9 mouse cellular contexts compared by ENCODE assay signal in the genomic region with DNA sequence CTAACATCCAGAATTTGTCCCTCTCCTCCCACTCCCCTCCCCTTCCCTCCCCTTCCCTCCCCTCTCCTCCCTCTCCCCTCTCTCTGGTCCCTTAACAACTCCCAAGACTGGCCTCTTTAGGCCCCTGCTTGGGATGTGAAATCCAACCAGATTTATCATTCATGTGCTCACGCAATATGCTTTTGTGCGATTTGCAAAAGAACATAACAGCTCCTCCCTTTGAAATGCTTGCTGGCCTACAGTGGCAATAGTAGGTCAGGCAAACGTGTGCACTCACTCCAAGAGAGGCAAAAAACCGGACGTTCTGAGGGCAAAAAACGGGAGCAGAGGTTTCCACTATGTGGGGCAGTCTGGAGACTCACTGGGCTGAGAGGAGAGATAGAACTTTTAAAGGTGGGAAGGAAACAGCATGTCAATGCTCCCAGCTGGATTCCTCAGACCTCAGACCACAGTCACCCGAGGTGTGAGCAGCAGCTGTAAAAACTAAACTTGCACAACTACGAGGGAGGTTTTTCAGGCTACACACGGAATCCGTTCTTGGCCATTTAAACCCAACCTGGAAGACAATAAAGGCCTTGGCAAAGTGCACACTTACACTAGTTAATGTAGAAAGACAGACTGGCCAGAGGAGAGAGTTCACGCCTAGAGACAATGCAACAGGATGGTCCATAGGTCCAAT. TPM values are rescaled to one million over a fixed set of nuclear protein-coding genes. Genes with fewer than 3 reads are reported as not detected.
DNase-seq lines count a peak whose midpoint lies in the region; ATAC-seq and TF ChIP-seq lines count a peak whose summit lies in the region.
"Had no signal": no experiment of that assay in that cellular context is flagged by ENCODE, and none has a peak within 500 bp of the region (broad histone marks: within the 10 kb centered on the region; RNA-seq: fewer than 3 reads in every experiment).

No protein-coding gene starts in this region.

- H3K9me3 ChIP-seq in embryonic facial prominence, embryonic 13.5 days = no peaks in the 10 kb centered on the region
- no peaks in the 10 kb centered on the region for H3K9me3 ChIP-seq in limb, embryonic 10.5 days (replicated peaks)
- no peaks in the 10 kb centered on the region for H3K9me3 ChIP-seq in neural tube, embryonic 12.5 days

- no peak for DNase-seq in layer of hippocampus, adult 2 months (ENCODE audit: low spot score in 2 of 2)
- no peak for DNase-seq in layer of hippocampus, adult 18-20 months (ENCODE audit: low spot score in 2 of 2)
- DNase-seq in limb, embryonic 10.5 days (ENCODE audit: low spot score) = no peak
- no peak for DNase-seq in urinary bladder, postnatal 14 days (ENCODE audit: low spot score)
- DNase-seq in cerebellum, adult 9-11 months = no peak
- no peak for DNase-seq in layer of hippocampus, adult 9-11 months

- H3K27ac ChIP-seq in layer of hippocampus, adult 2 months = peak overlapping the region; percentile 60; the same call in 1 of the 2 replicates
- peak overlapping the region; percentile 80 for H3K27ac ChIP-seq in embryonic facial prominence, embryonic 13.5 days
- H3K27ac ChIP-seq in limb, embryonic 10.5 days = peak overlapping the region; percentile 82
- no peak overlapping the region for H3K27ac ChIP-seq in neural tube, embryonic 12.5 days

- WGBS in embryonic facial prominence, embryonic 13.5 days = 22% methylated on average over 11 of the region's 11 CpGs
- 28% methylated on average over 11 of the region's 11 CpGs for WGBS in limb, embryonic 10.5 days
- 28% methylated on average over 11 of the region's 11 CpGs for WGBS in neural tube, embryonic 12.5 days

- H3K4me3 ChIP-seq in layer of hippocampus, adult 2 months = peak overlapping the region; percentile 76
- H3K4me3 ChIP-seq in embryonic facial prominence, embryonic 13.5 days = peak overlapping the region; percentile 78
- H3K4me3 ChIP-seq in limb, embryonic 10.5 days = peak overlapping the region; percentile 68
- H3K4me3 ChIP-seq in neural tube, embryonic 12.5 days = peak overlapping the region; percentile 69

- no peak for TF ChIP-seq CTCF in layer of hippocampus, adult 2 months (conservative IDR thresholded peaks at IDR 0.05)

- peaks cover 26% of the 10 kb centered on the region for H3K4me1 ChIP-seq in embryonic facial prominence, embryonic 13.5 days
- H3K4me1 ChIP-seq in limb, embryonic 10.5 days = peaks cover 20% of the 10 kb centered on the region
- peaks cover 6% of the 10 kb centered on the region; the same call in 1 of the 2 replicates for H3K4me1 ChIP-seq in neural tube, embryonic 12.5 days

- ATAC-seq in embryonic facial prominence, embryonic 13.5 days (ENCODE audit: insufficient number of reproducible peaks, insufficient read depth, low FRiP score, low TSS enrichment, low read depth) = no peak
- no peak for ATAC-seq in neural tube, embryonic 12.5 days (ENCODE audit: low FRiP score, low read depth)
- ATAC-seq: inflammation-experienced regulatory T-cells, adult 6 months had no signal

- no peaks in the 10 kb centered on the region for H3K36me3 ChIP-seq in embryonic facial prominence, embryonic 13.5 days
- H3K36me3 ChIP-seq in limb, embryonic 10.5 days = no peaks in the 10 kb centered on the region
- no peaks in the 10 kb centered on the region for H3K36me3 ChIP-seq in neural tube, embryonic 12.5 days

- H3K9ac ChIP-seq in embryonic facial prominence, embryonic 13.5 days = peak overlapping the region; percentile 88; the same call in 1 of the 2 replicates
- H3K9ac ChIP-seq in neural tube, embryonic 12.5 days = 0 out of 2 replicates have a peak overlapping the region, but pooled peaks have one; percentile 74

- no peaks in the 10 kb centered on the region for H3K27me3 ChIP-seq in embryonic facial prominence, embryonic 13.5 days
- H3K27me3 ChIP-seq in limb, embryonic 10.5 days (ENCODE audit: low read depth, poor library complexity, severe bottlenecking) = 0 out of 2 replicates have a peak, but pooled peaks cover 3% of the 10 kb centered on the region
- 0 out of 2 replicates have a peak, but pooled peaks cover 9% of the 10 kb centered on the region for H3K27me3 ChIP-seq in neural tube, embryonic 12.5 days (replicated peaks)

- peak overlapping the region; percentile 85 for H3K4me2 ChIP-seq in embryonic facial prominence, embryonic 13.5 days
- peak overlapping the region; percentile 96 for H3K4me2 ChIP-seq in neural tube, embryonic 12.5 days (replicated peaks)

RNA-seq across cellular contexts. Expression of a gene that starts 0.6 kb away (rescaled TPM):
- 1 to 10 TPM; 5.2 to 5.8 TPM for total RNA-seq in layer of hippocampus, adult 2 months (2021)
- total RNA-seq in layer of hippocampus, adult 18-20 months (2021) = 1 to 10 TPM; 5.0 to 5.9 TPM
- 8.7 and 9.2 TPM in 2 replicates for polyA plus RNA-seq in embryonic facial prominence, embryonic 13.5 days (2015; fragmentation: Nextera tagmentation; extraction: Ambion mirVana)
- 3.9 and 5.0 TPM in 2 replicates for polyA plus RNA-seq in limb, embryonic 10.5 days (2016; fragmentation: Nextera tagmentation; extraction: Ambion mirVana)
- polyA plus RNA-seq in neural tube, embryonic 12.5 days (2016; fragmentation: Nextera tagmentation; extraction: Ambion mirVana) = 3.0 and 3.2 TPM in 2 replicates
- polyA plus RNA-seq: inflammation-experienced regulatory T-cells, adult 6 months had no signal

RNA-seq across cellular contexts. Expression of a gene that starts 45.1 kb away (rescaled TPM):
- total RNA-seq in layer of hippocampus, adult 2 months (2021) = 10 to 100 TPM; 14.8 to 17.3 TPM
- total RNA-seq in layer of hippocampus, adult 18-20 months (2021) = 10 to 100 TPM; 12.9 to 15.2 TPM
- 9.5 and 10.3 TPM in 2 replicates for polyA plus RNA-seq in embryonic facial prominence, embryonic 13.5 days (2015; fragmentation: Nextera tagmentation; extraction: Ambion mirVana)
- 12.5 and 12.7 TPM in 2 replicates for polyA plus RNA-seq in limb, embryonic 10.5 days (2016; fragmentation: Nextera tagmentation; extraction: Ambion mirVana)
- 9.2 and 10.0 TPM in 2 replicates for polyA plus RNA-seq in neural tube, embryonic 12.5 days (2016; fragmentation: Nextera tagmentation; extraction: Ambion mirVana)
